Comparison of ENCODE assay signal across 2 mouse cellular contexts in the genomic region with DNA sequence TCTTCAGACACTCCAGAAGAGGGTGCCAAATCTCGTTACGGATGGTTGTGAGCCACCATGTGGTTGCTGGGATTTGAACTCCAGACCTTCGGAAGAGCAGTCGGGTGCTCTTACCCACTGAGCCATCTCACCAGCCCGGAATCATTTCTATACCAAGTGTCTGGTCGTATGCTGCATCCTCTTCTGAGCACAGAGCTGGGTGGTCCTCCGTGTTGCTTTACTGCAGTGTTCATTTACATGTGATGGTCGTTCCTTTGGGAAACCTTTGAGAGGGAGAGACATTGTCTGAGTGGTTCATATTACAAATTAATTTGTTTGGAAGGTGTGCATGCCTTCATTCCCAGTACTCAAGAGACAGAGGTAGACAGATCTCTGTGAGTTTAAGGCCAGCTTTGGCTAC. TPM values are rescaled to one million over a fixed set of nuclear protein-coding genes. Genes with fewer than 3 reads are reported as not detected.
"Had no signal": no experiment of that assay in that cellular context is flagged by ENCODE, and none has a peak within 500 bp of the region (broad histone marks: within the 10 kb centered on the region; RNA-seq: fewer than 3 reads in every experiment).

No protein-coding gene starts in this region.

RNA-seq across cellular contexts. Expression of a gene that starts 47.9 kb away (rescaled TPM):
- polyA plus RNA-seq: liver, postnatal 0 days; midbrain, embryonic 10.5 days had no signal
